Mouse (Mus musculus) hindbrain, embryonic 10.5 days (tissue): ENCODE measurements around the gene Hif1an. TPM values are rescaled to one million over a fixed set of nuclear protein-coding genes. Genes with fewer than 3 reads are reported as not detected.

Source experiments
- DNase-seq: peaks from one replicate; pipeline ENCODE4 v3.0.0-alpha.2; 2017; ENCODE audit warnings: low spot score
- H3K27ac ChIP-seq: fragments of 300-500 bp; sonication (generic); 2 replicates; pipeline ENCODE4 v1.5.1; 2016; ENCODE audit warnings: mild to moderate bottlenecking, moderate library complexity
- H3K27me3 ChIP-seq: fragments of 300-500 bp; sonication (generic); 2 replicates; pipeline ENCODE4 v1.6.1; 2016; ENCODE audit warnings: mild to moderate bottlenecking; ENCODE audit not compliant: poor library complexity, insufficient read depth, severe bottlenecking
- H3K36me3 ChIP-seq: fragments of 300-500 bp; sonication (generic); 2 replicates; pipeline ENCODE4 v1.6.1; 2016; ENCODE audit warnings: mild to moderate bottlenecking, moderate library complexity
- H3K4me1 ChIP-seq: fragments of 300-500 bp; sonication (generic); replicated peaks from 2 replicates; pipeline ENCODE4 v1.6.1; 2016; ENCODE audit warnings: mild to moderate bottlenecking
- H3K4me3 ChIP-seq: fragments of 300-500 bp; sonication (generic); 2 replicates; pipeline ENCODE4 v1.5.1; 2016; ENCODE audit warnings: mild to moderate bottlenecking, moderate library complexity
- H3K9me3 ChIP-seq: fragments of 300-500 bp; sonication (generic); 2 replicates; pipeline ENCODE4 v1.6.1; 2016; ENCODE audit warnings: mild to moderate bottlenecking, moderate library complexity
- WGBS: fragments of 180-500 bp; shearing (Covaris S2); methylation state at CpG from one replicate; pipeline ENCODE4 v1.1.7; 2016; 5-methylcytosine and 5-hydroxymethylcytosine counted together
- polyA plus RNA-seq: library from polyadenylated mRNA; unstranded; fragments of >200 nt; fragmentation: Nextera tagmentation; extraction: Ambion mirVana; gene quantifications from 2 replicates; pipeline ENCODE4 v1.2.1, GENCODE M21; 2016

Gene Hif1an
- 42.3 and 46.5 TPM in 2 replicates for polyA plus RNA-seq

- Histone ChIP-seq H3K27me3 (peaks cover 9% of the 10 kb centered on the region; the same call in 1 of the 2 replicates), H3K9me3 (no peaks in the 10 kb centered on the region), H3K4me3 (peak within 1 kb of the TSS; percentile 82), H3K36me3 (peaks cover 38% of the 10 kb centered on the region), H3K27ac (peak within 1 kb of the TSS; percentile 94), H3K4me1 (peaks cover 16% of the 10 kb centered on the region)
- WGBS = under 1% methylated on average over 33 of the region's 33 CpGs
- peak; percentile 96 for DNase-seq
Measured at GRCm38 (mm10) chr19:44562652-44563206, at the start of gene Hif1an. Gene Hif1an (plus strand): TSS chr19:44562850.

GRCm38 (mm10) chr19:44513054-44513833 lies 49.4 kb upstream of the Hif1an start:
- 0 out of 2 replicates have a peak overlapping the region, but pooled peaks have one; percentile 6 for H3K27ac ChIP-seq
- H3K4me1 ChIP-seq = peaks cover 79% of the 10 kb centered on the region
- whole genome bisulfite sequencing = 8% methylated on average over 11 of the region's 11 CpGs
- no peaks in the 10 kb centered on the region for H3K9me3 ChIP-seq
- H3K4me3 ChIP-seq = no peak overlapping the region
- peaks cover 100% of the 10 kb centered on the region for H3K27me3 ChIP-seq
- DNase-seq = peak; percentile 36
- H3K36me3 ChIP-seq = no peaks in the 10 kb centered on the region

DNA sequence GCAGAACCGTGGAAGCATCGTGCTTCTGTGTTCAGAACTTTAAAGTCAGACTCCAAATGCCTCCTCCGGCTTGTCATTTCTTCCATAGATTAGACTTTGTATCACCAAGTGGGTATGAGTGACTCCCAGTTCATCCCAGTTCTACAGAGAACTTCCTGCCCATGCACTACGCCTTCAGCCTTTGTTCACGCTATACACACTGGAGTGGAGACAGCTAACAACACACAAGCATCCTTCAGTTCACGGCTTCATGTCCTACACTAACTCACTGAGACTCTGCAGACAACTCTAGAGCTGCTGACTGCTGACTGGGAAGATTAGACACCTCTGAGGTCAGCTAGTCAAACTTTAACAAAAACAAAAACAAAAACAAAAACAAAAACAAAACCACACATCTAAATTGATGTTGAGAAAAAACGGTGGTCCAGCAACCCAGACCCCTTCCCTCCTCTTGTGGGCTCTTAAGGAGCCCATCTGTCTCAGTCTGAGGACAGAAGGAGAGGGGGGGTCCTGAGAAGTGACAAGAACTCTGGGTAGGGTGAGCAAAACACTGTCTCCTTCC lies 48.6 kb upstream of the Hif1an start:
- H3K27ac ChIP-seq = peak overlapping the region; percentile 19; the same call in 1 of the 2 replicates
- no peaks in the 10 kb centered on the region for H3K36me3 ChIP-seq
- H3K9me3 ChIP-seq = no peaks in the 10 kb centered on the region
- peaks cover 100% of the 10 kb centered on the region for H3K27me3 ChIP-seq
- peak overlapping the region; percentile 12 for H3K4me3 ChIP-seq
- 14% methylated on average over 7 of the region's 7 CpGs for WGBS
- peaks cover 85% of the 10 kb centered on the region for H3K4me1 ChIP-seq
- no peak for DNase-seq

- Histone ChIP-seq H3K27ac (peak overlapping the region; percentile 62), H3K27me3 (peaks cover 100% of the 10 kb centered on the region), H3K9me3 (no peaks in the 10 kb centered on the region), H3K4me3 (peak overlapping the region; percentile 12), H3K36me3 (no peaks in the 10 kb centered on the region), H3K4me1 (peaks cover 84% of the 10 kb centered on the region)
- 3% methylated on average over 14 of the region's 14 CpGs for WGBS
- peak; percentile 64 for DNase-seq
Measured at GRCm38 (mm10) chr19:44514521-44515451, 47.9 kb upstream of the Hif1an start.

- peaks cover 100% of the 10 kb centered on the region for H3K27me3 ChIP-seq
- peaks cover 74% of the 10 kb centered on the region for H3K4me1 ChIP-seq
- 27% methylated on average over 6 of the region's 6 CpGs for WGBS
- H3K27ac ChIP-seq = peak overlapping the region; percentile 62
- DNase-seq = no peak
- H3K4me3 ChIP-seq = no peak overlapping the region
- H3K36me3 ChIP-seq = no peaks in the 10 kb centered on the region
- no peaks in the 10 kb centered on the region for H3K9me3 ChIP-seq
Measured at GRCm38 (mm10) chr19:44515769-44516168, 46.9 kb upstream of the Hif1an start.

DNA sequence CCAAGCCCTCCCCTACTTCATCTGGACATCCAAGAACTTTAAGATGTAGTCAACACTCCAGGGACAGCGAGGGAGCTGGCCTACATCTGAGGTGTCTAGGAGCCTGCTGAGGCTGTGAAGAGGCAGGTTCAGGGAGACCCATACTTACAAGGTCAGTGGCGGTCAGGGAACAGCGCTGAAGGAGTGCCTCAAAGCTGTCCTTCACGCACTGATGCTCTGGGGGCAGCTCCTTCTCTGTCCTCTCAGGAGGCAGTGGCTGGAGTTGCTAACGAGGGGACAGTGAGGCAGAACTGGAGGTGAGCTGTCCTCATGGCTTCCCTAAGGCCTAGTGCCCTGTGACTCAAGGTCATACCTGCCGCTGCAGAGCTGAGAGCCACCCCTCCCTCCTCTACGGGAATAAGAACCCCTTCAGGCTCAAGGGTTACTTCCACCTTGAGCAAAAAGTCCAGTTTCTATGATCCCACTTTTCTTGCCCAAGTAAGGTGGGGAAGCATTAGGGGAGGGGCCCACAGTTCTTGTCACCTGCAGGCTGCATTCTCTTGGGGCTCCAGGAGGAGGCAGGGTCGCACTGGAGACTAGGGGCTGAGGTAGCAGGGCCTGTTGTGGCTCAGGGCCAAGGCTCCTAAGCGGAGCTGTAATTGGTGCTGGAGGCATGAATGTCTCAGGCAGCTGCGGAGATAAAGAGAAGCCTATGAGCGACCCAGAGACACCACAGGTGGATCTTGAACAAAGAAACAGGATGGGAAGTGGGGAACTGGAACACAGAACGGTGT lies 44.5 kb upstream of the Hif1an start:
- no peak overlapping the region for H3K27ac ChIP-seq
- DNase-seq = peak; percentile 24
- H3K4me1 ChIP-seq = peaks cover 51% of the 10 kb centered on the region

DNA sequence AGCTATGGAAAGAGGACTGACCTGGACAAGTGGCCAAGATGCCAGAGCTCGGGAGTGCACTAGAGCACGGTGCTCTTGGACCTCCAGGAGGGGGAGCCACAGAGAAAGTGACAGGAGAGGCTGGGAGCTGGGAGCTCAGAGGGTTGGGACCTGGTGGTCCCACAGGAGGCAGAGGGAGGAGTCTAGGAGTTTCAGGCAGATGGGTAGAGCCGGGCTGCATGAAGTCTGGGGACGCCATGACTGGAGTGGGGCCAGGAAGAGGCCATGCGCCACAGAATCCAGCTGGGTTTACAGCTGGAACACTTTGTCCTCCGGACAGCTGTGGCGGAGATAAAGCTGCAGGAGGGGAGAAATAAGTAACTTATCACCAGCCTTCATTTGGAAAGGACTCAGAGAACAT lies 43.5 kb upstream of the Hif1an start:
- 24% methylated on average over 7 of the region's 7 CpGs for WGBS
- Histone ChIP-seq H3K36me3 (no peaks in the 10 kb centered on the region), H3K4me3 (no peak overlapping the region), H3K4me1 (peaks cover 41% of the 10 kb centered on the region), H3K9me3 (no peaks in the 10 kb centered on the region), H3K27ac (no peak overlapping the region), H3K27me3 (peaks cover 98% of the 10 kb centered on the region)
- peak; percentile 31 for DNase-seq

More for the DNA sequence above, 44.5 kb upstream of the Hif1an start:
- H3K27me3 ChIP-seq = peaks cover 98% of the 10 kb centered on the region
- no peaks in the 10 kb centered on the region for H3K9me3 ChIP-seq
- WGBS = 45% methylated on average over 12 of the region's 12 CpGs
- H3K4me3 ChIP-seq = no peak overlapping the region
- H3K36me3 ChIP-seq = no peaks in the 10 kb centered on the region

GRCm38 (mm10) chr19:44525551-44526205 lies 37.0 kb upstream of the Hif1an start:
- peaks cover 89% of the 10 kb centered on the region for H3K27me3 ChIP-seq
- no peaks in the 10 kb centered on the region for H3K4me1 ChIP-seq
- no peaks in the 10 kb centered on the region for H3K36me3 ChIP-seq
- H3K4me3 ChIP-seq = no peak overlapping the region
- H3K27ac ChIP-seq = no peak overlapping the region
- no peaks in the 10 kb centered on the region for H3K9me3 ChIP-seq
- DNase-seq = no peak
- 89% methylated on average over 9 of the region's 9 CpGs for WGBS

- Histone ChIP-seq H3K9me3 (no peaks in the 10 kb centered on the region), H3K27ac (no peak overlapping the region), H3K4me1 (no peaks in the 10 kb centered on the region), H3K36me3 (no peaks in the 10 kb centered on the region), H3K4me3 (no peak overlapping the region), H3K27me3 (peaks cover 88% of the 10 kb centered on the region)
- DNase-seq = no peak
- WGBS = 84% methylated on average over 6 of the region's 6 CpGs
Measured at GRCm38 (mm10) chr19:44530018-44530417, 32.6 kb upstream of the Hif1an start.

GRCm38 (mm10) chr19:44535376-44535775 lies 27.3 kb upstream of the Hif1an start:
- Histone ChIP-seq H3K36me3 (no peaks in the 10 kb centered on the region), H3K27me3 (peaks cover 45% of the 10 kb centered on the region), H3K9me3 (peaks cover 8% of the 10 kb centered on the region), H3K4me3 (no peak overlapping the region), H3K4me1 (no peaks in the 10 kb centered on the region), H3K27ac (no peak overlapping the region)
- WGBS = 36% methylated on average over 3 of the region's 3 CpGs
- no peak for DNase-seq

GRCm38 (mm10) chr19:44537416-44537815 lies 25.2 kb upstream of the Hif1an start:
- no peaks in the 10 kb centered on the region for H3K36me3 ChIP-seq
- peaks cover 21% of the 10 kb centered on the region for H3K9me3 ChIP-seq
- H3K4me3 ChIP-seq = no peak overlapping the region
- no peak for DNase-seq
- peaks cover 24% of the 10 kb centered on the region for H3K27me3 ChIP-seq
- H3K27ac ChIP-seq = no peak overlapping the region
- H3K4me1 ChIP-seq = no peaks in the 10 kb centered on the region
- WGBS = 85% methylated on average over 8 of the region's 8 CpGs
